11 mouse cellular contexts compared by ENCODE assay signal in the genomic region with DNA sequence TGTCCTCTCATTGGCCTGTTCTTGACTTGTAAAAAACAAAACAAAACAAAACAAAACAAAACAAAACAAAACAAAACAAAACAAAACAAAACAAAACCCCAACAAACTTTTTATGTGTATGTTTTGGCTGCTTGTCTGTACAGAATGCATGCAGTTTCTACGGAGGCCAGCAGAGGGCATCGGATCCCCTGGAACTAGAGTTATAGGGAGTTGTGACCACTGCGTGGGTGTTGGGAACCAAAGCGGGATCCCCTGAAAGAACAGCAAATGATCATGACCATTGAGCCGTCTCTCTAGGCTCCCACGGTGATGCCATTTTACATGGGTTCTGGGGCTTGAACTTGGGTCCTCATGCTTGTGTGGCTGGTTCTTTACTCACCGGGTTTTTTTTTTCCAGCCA.
DNase-seq lines count a peak whose midpoint lies in the region; ATAC-seq and TF ChIP-seq lines count a peak whose summit lies in the region.
"Had no signal": no experiment of that assay in that cellular context is flagged by ENCODE, and none has a peak within 500 bp of the region (broad histone marks: within the 10 kb centered on the region; RNA-seq: fewer than 3 reads in every experiment).

No protein-coding gene starts in this region.

- no peak overlapping the region for H3K27ac ChIP-seq in kidney, postnatal 0 days
- no peak overlapping the region for H3K27ac ChIP-seq in liver, embryonic 14.5 days
- H3K27ac ChIP-seq: forebrain, embryonic 15.5 days; lung, embryonic 15.5 days had no signal

- H3K4me3 ChIP-seq in kidney, postnatal 0 days (replicated peaks; ENCODE audit: low read depth, low read length): no peak overlapping the region
- H3K4me3 ChIP-seq in E14TG2a.4 (replicated peaks; ENCODE audit: low read length): no peak overlapping the region
- H3K4me3 ChIP-seq in liver, embryonic 14.5 days (ENCODE audit: insufficient read depth in 1 of 2, low read depth in 2 of 2, low read length in 2 of 2): no peak overlapping the region
- H3K4me3 ChIP-seq: forebrain, embryonic 15.5 days; heart, embryonic 12.5 days; lung, embryonic 15.5 days had no signal

- TF ChIP-seq CTCF in kidney, postnatal 0 days (IDR thresholded peaks at IDR 0.05; ENCODE audit: low read depth): peak; percentile 41; the same call in 1 of the 2 replicates
- TF ChIP-seq CTCF in E14TG2a.4 (conservative IDR thresholded peaks at IDR 0.05; ENCODE audit: low read length): peak; percentile 68
- peak; percentile 56 for TF ChIP-seq CTCF in liver, embryonic 14.5 days (IDR thresholded peaks at IDR 0.05; ENCODE audit: low read depth)

- DNase-seq in kidney, postnatal 0 days (ENCODE audit: low spot score): no peak
- no peak for DNase-seq in kidney, adult 11 months
- peak; percentile 17 for DNase-seq in 416B (ENCODE audit: low read depth)
- DNase-seq in liver, embryonic 14.5 days (ENCODE audit: low read depth in 3 of 3, low spot score in 3 of 3): no peak
- DNase-seq in right cerebral cortex, adult 2 months (ENCODE audit: low spot score in 2 of 2): no peak
- no peak for DNase-seq in heart, postnatal 4 days
- DNase-seq: kidney, adult 18-20 months had no signal

- 86% methylated on average over 7 of the region's 7 CpGs for WGBS in kidney, postnatal 0 days
- 69% methylated on average over 7 of the region's 7 CpGs for WGBS in liver, embryonic 14.5 days (ENCODE audit: insufficient replicate concordance)

- H3K4me1 ChIP-seq in kidney, postnatal 0 days (replicated peaks; ENCODE audit: insufficient read depth, low read length): no peaks in the 10 kb centered on the region
- no peaks in the 10 kb centered on the region for H3K4me1 ChIP-seq in E14TG2a.4 (replicated peaks; ENCODE audit: low read depth, low read length)
- no peaks in the 10 kb centered on the region for H3K4me1 ChIP-seq in liver, embryonic 14.5 days (replicated peaks; ENCODE audit: control insufficient read depth in 2 of 2, insufficient read depth in 2 of 2, low read length in 1 of 2)
- H3K4me1 ChIP-seq: forebrain, embryonic 15.5 days; heart, embryonic 12.5 days; lung, embryonic 15.5 days had no signal

- H3K4me2 ChIP-seq in kidney, postnatal 0 days (ENCODE audit: low read length): no peak overlapping the region
- no peak overlapping the region for H3K4me2 ChIP-seq in liver, embryonic 14.5 days (ENCODE audit: low read depth)
- H3K4me2 ChIP-seq: forebrain, embryonic 15.5 days; heart, embryonic 12.5 days; lung, embryonic 15.5 days had no signal

- H3K36me3 ChIP-seq in kidney, postnatal 0 days (ENCODE audit: insufficient read depth, low read length): no peaks in the 10 kb centered on the region
- H3K36me3 ChIP-seq in E14TG2a.4 (ENCODE audit: insufficient read depth, low read length): no peaks in the 10 kb centered on the region
- H3K36me3 ChIP-seq in liver, embryonic 14.5 days (replicated peaks; ENCODE audit: control insufficient read depth, insufficient read depth, low read depth): no peaks in the 10 kb centered on the region
- H3K36me3 ChIP-seq: forebrain, embryonic 15.5 days; heart, embryonic 12.5 days; lung, embryonic 15.5 days had no signal

- no peak overlapping the region for H3K9ac ChIP-seq in kidney, postnatal 0 days (ENCODE audit: low read depth, low read length)
- H3K9ac ChIP-seq in liver, embryonic 14.5 days (replicated peaks): no peak overlapping the region
- H3K9ac ChIP-seq: forebrain, embryonic 15.5 days; heart, embryonic 12.5 days; lung, embryonic 15.5 days had no signal

- no peaks in the 10 kb centered on the region for H3K27me3 ChIP-seq in kidney, postnatal 0 days (ENCODE audit: insufficient read depth, low read length)
- H3K27me3 ChIP-seq in E14TG2a.4 (ENCODE audit: insufficient read depth, low read length): peaks cover 3% of the 10 kb centered on the region; the same call in 1 of the 2 replicates
- H3K27me3 ChIP-seq in liver, embryonic 14.5 days (ENCODE audit: control insufficient read depth, insufficient read depth, low read length): no peaks in the 10 kb centered on the region
- H3K27me3 ChIP-seq: forebrain, embryonic 15.5 days; heart, embryonic 12.5 days; lung, embryonic 15.5 days had no signal

- ATAC-seq in kidney, postnatal 0 days (replicated peaks; ENCODE audit: low FRiP score, low read depth): no peak
- no peak for ATAC-seq in liver, embryonic 14.5 days (ENCODE audit: insufficient read depth)
- ATAC-seq: forebrain, embryonic 15.5 days had no signal

- H3K9me3 ChIP-seq in kidney, postnatal 0 days (replicated peaks; ENCODE audit: low read length): no peaks in the 10 kb centered on the region
- H3K9me3 ChIP-seq in E14TG2a.4 (ENCODE audit: low read length): 0 out of 2 replicates have a peak, but pooled peaks cover 3% of the 10 kb centered on the region
- H3K9me3 ChIP-seq in liver, embryonic 14.5 days (ENCODE audit: control insufficient read depth, low read length): no peaks in the 10 kb centered on the region
- H3K9me3 ChIP-seq: forebrain, embryonic 15.5 days; lung, embryonic 15.5 days had no signal

- TF ChIP-seq EP300 in liver, embryonic 14.5 days (IDR thresholded peaks at IDR 0.05; ENCODE audit: low read depth): no peak
